Mouse (Mus musculus) limb, embryonic 12.5 days (tissue): Measurements from ENCODE around the gene Coq9. TPM values are rescaled to one million over a fixed set of nuclear protein-coding genes. Genes with fewer than 3 reads are reported as not detected.

ENCODE experiments used
- ATAC-seq: fragments of 200-750 bp; cut with Nextera tagmentation; 2 replicates; pipeline ENCODE4 v1.8.0; 2017; ENCODE audit warnings: low read depth, moderate TSS enrichment; ENCODE audit not compliant: insufficient number of reproducible peaks, insufficient read depth, low FRiP score, low TSS enrichment
- H3K27ac ChIP-seq: fragments of 300-500 bp; sonication (generic); 2 replicates; pipeline ENCODE4 v1.5.1; 2016; ENCODE audit warnings: mild to moderate bottlenecking, moderate library complexity
- H3K27me3 ChIP-seq: fragments of 300-500 bp; sonication (generic); 2 replicates; pipeline ENCODE4 v1.6.1; 2016; ENCODE audit warnings: mild to moderate bottlenecking, moderate library complexity
- H3K36me3 ChIP-seq: fragments of 300-500 bp; sonication (generic); 2 replicates; pipeline ENCODE4 v1.6.1; 2016; ENCODE audit warnings: mild to moderate bottlenecking, moderate library complexity
- H3K4me1 ChIP-seq: fragments of 300-500 bp; sonication (generic); replicated peaks from 2 replicates; pipeline ENCODE4 v1.6.1; 2016
- H3K4me2 ChIP-seq: fragments of 300-500 bp; sonication (generic); 2 replicates; pipeline ENCODE4 v1.6.1; 2016; ENCODE audit warnings: mild to moderate bottlenecking, moderate library complexity
- H3K4me3 ChIP-seq: fragments of 300-500 bp; sonication (generic); replicated peaks from 2 replicates; pipeline ENCODE4 v1.5.1; 2016; ENCODE audit warnings: mild to moderate bottlenecking
- H3K9ac ChIP-seq: fragments of 300-500 bp; sonication (generic); replicated peaks from 2 replicates; pipeline ENCODE4 v1.6.1; 2016; ENCODE audit warnings: mild to moderate bottlenecking, moderate library complexity
- H3K9me3 ChIP-seq: fragments of 300-500 bp; sonication (generic); 2 replicates; pipeline ENCODE4 v1.6.1; 2016; ENCODE audit warnings: mild to moderate bottlenecking, moderate library complexity
- WGBS: fragments of 180-500 bp; shearing (Covaris S2); methylation state at CpG from one replicate; pipeline ENCODE4 v1.1.7; 2016; 5-methylcytosine and 5-hydroxymethylcytosine counted together
- polyA plus RNA-seq: library from polyadenylated mRNA; unstranded; fragments of >200 nt; fragmentation: Nextera tagmentation; extraction: Ambion mirVana; gene quantifications from 2 replicates; pipeline ENCODE4 v1.2.1, GENCODE M21; 2016

The Coq9 gene
- polyA plus RNA-seq, 1 experiment from 2014 or later, result 64.4 TPM

DNA sequence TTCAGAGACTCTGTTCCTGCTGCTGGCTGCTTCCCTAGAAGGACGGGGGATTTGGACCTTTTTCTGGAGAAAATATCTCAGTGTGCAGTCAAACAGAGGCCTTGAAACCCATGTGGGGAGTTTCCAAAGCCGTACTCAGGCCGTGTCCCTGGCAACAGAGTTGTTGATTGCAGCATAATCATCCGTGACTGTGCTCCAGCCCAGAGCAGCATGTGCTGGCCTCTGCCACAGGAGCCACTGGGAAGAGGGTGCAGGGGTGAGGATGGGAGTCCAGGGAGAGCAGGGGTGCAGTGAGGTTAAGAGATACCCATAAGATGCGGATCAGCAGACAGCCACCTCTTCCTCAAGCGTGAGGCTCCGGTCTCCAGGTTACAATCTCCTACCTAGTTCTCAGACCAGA, 30.6 kb upstream of the Coq9 start:
- Histone ChIP-seq H3K4me3 (no peak overlapping the region), H3K9ac (no peak overlapping the region), H3K27ac (no peak overlapping the region), H3K9me3 (no peaks in the 10 kb centered on the region), H3K4me1 (no peaks in the 10 kb centered on the region), H3K4me2 (no peak overlapping the region), H3K27me3 (no peaks in the 10 kb centered on the region), H3K36me3 (no peaks in the 10 kb centered on the region)
- WGBS, result 71% methylated on average over 7 of the region's 7 CpGs
- no peak for ATAC-seq

- Histone ChIP-seq H3K9ac (no peak overlapping the region), H3K27ac (no peak overlapping the region), H3K4me2 (no peak overlapping the region), H3K4me1 (no peaks in the 10 kb centered on the region), H3K27me3 (no peaks in the 10 kb centered on the region), H3K36me3 (no peaks in the 10 kb centered on the region), H3K4me3 (no peak overlapping the region), H3K9me3 (no peaks in the 10 kb centered on the region)
- ATAC-seq, result no peak
- WGBS, result 78% methylated on average over 6 of the region's 6 CpGs
Observed at GRCm38 (mm10) chr8:94808372-94808771, 29.7 kb upstream of the Coq9 start.

GRCm38 (mm10) chr8:94810153-94810552, 28.0 kb upstream of the Coq9 start, which contains the start of gene Ccl17:
TSS of gene Ccl17 (plus strand) at chr8:94810453.
- H3K27me3 ChIP-seq, result no peaks in the 10 kb centered on the region
- no peak within 1 kb of the TSS for H3K4me2 ChIP-seq
- no peaks in the 10 kb centered on the region for H3K4me1 ChIP-seq
- 61% methylated on average over 3 of the region's 3 CpGs for WGBS
- H3K36me3 ChIP-seq, result no peaks in the 10 kb centered on the region
- H3K4me3 ChIP-seq, result no peak within 1 kb of the TSS
- H3K9me3 ChIP-seq, result no peaks in the 10 kb centered on the region
- no peak within 1 kb of the TSS for H3K9ac ChIP-seq
- ATAC-seq, result no peak
- H3K27ac ChIP-seq, result no peak within 1 kb of the TSS

DNA sequence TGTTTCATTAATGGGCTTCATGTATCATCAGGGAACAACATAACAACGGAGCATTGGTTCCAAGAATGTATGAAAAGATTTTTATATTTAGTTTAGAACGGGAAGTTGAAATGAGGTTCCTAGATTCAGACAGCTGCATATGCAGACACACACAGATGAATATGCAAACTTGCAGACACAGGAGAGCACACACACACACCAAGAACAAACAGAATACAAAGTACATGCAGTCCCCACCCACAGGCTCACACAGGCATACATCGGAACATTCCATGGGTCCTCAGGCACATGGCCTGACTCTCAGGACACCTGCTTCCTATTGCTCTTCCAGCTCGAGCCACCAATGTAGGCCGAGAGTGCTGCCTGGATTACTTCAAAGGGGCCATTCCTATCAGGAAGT, 27.3 kb upstream of the Coq9 start:
- no peak overlapping the region for H3K9ac ChIP-seq
- H3K36me3 ChIP-seq, result no peaks in the 10 kb centered on the region
- no peaks in the 10 kb centered on the region for H3K27me3 ChIP-seq
- no peak overlapping the region for H3K27ac ChIP-seq
- no peak for ATAC-seq
- H3K4me1 ChIP-seq, result no peaks in the 10 kb centered on the region
- H3K4me2 ChIP-seq, result no peak overlapping the region
- H3K4me3 ChIP-seq, result no peak overlapping the region
- 77% methylated on average over 5 of the region's 5 CpGs for WGBS
- H3K9me3 ChIP-seq, result no peaks in the 10 kb centered on the region

DNA sequence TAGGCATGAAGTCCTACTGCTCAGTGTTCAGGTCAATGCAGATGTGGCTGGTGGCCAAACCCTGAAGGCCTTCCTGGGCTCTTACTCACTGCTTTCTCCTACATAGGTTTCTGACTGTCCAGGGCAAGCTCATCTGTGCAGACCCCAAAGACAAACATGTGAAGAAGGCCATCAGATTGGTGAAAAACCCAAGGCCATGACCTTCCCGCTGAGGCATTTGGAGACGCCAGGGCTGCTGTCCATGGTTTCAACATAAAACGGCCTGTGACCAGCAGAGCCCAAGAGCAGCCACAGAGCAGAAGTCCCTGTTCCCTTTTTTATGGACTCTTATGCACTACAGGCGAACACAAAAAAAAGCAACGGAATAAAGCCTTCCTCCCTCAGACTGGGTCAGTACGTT, 26.5 kb upstream of the Coq9 start:
- WGBS, result 65% methylated on average over 6 of the region's 6 CpGs
- Histone ChIP-seq H3K4me3 (no peak overlapping the region), H3K9me3 (no peaks in the 10 kb centered on the region), H3K4me2 (no peak overlapping the region), H3K9ac (no peak overlapping the region), H3K4me1 (no peaks in the 10 kb centered on the region), H3K27me3 (no peaks in the 10 kb centered on the region), H3K36me3 (no peaks in the 10 kb centered on the region), H3K27ac (no peak overlapping the region)
- no peak for ATAC-seq

DNA sequence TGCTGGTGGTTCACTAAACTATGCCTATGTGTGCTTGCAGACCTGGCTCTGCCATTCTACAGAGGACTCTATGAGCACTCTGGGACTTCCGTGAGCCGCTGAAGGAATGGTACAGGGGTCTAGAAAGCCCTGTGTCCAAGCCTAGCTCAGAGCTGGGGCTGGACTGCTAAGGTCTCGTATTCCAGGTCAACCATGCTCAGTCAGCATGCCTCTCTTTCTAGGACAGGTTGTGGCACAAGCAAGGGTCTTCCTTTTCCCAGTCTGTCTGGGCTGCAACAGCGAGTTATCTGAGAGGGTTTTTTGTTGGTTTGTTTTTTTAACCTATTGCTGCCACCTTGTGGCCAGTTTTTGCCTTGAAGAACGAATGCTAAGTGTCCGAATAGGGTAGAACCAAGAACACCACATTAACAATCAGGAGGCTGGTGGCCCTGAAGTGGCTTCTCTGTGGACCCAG, 25.4 kb upstream of the Coq9 start:
- H3K9ac ChIP-seq, result 0 out of 2 replicates have a peak overlapping the region, but pooled peaks have one; percentile 6
- no peaks in the 10 kb centered on the region for H3K9me3 ChIP-seq
- H3K27ac ChIP-seq, result no peak overlapping the region
- H3K36me3 ChIP-seq, result no peaks in the 10 kb centered on the region
- WGBS, result 30% methylated on average over 6 of the region's 6 CpGs
- H3K4me3 ChIP-seq, result no peak overlapping the region
- H3K4me1 ChIP-seq, result no peaks in the 10 kb centered on the region
- no peaks in the 10 kb centered on the region for H3K27me3 ChIP-seq
- peak overlapping the region; percentile 40 for H3K4me2 ChIP-seq
- ATAC-seq, result no peak

GRCm38 (mm10) chr8:94814556-94814955, 23.6 kb upstream of the Coq9 start:
- WGBS, result 0% methylated on average over 1 of the region's 1 CpGs
- no peak for ATAC-seq
- no peak overlapping the region for H3K4me3 ChIP-seq
- H3K9me3 ChIP-seq, result no peaks in the 10 kb centered on the region
- H3K27ac ChIP-seq, result no peak overlapping the region
- H3K4me2 ChIP-seq, result no peak overlapping the region
- no peaks in the 10 kb centered on the region for H3K27me3 ChIP-seq
- H3K36me3 ChIP-seq, result peaks cover 2% of the 10 kb centered on the region; the same call in 1 of the 2 replicates
- H3K9ac ChIP-seq, result no peak overlapping the region
- no peaks in the 10 kb centered on the region for H3K4me1 ChIP-seq

- Histone ChIP-seq H3K27me3 (no peaks in the 10 kb centered on the region), H3K4me2 (no peak overlapping the region), H3K9ac (no peak overlapping the region), H3K9me3 (no peaks in the 10 kb centered on the region), H3K4me3 (no peak overlapping the region), H3K36me3 (peaks cover 34% of the 10 kb centered on the region), H3K27ac (no peak overlapping the region), H3K4me1 (no peaks in the 10 kb centered on the region)
- 90% methylated on average over 11 of the region's 11 CpGs for WGBS
- no peak for ATAC-seq
Observed at GRCm38 (mm10) chr8:94817933-94818332, 20.2 kb upstream of the Coq9 start.

DNA sequence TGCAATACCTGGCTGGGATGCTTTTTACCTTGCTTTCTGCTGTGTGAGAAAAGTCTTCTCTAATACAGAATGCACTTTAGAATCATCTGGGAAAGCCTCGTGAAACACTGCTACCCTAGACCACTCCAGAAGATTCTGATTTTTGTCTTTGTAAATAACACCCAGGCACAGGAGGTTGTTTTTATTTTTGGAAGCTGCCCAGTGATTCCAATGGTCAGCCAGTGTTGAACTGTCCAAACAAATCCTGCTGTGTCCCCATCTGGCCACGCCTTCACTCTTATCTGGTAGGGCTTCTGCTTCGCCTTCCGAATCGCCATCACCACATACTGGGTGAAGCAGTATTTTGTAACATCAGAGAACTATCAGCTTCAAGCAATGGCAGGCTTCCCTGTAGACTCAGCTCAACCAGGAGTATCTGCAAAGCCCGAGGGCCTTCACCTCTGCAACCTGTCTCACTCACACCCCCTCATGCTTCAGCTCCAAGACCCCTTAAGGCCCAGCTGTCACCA, 18.4 kb upstream of the Coq9 start:
- H3K4me3 ChIP-seq, result no peak overlapping the region
- H3K9ac ChIP-seq, result no peak overlapping the region
- peaks cover 52% of the 10 kb centered on the region for H3K36me3 ChIP-seq
- H3K4me2 ChIP-seq, result no peak overlapping the region
- ATAC-seq, result no peak
- no peaks in the 10 kb centered on the region for H3K9me3 ChIP-seq
- H3K4me1 ChIP-seq, result no peaks in the 10 kb centered on the region
- no peak overlapping the region for H3K27ac ChIP-seq
- H3K27me3 ChIP-seq, result no peaks in the 10 kb centered on the region
- WGBS, result 83% methylated on average over 6 of the region's 6 CpGs

GRCm38 (mm10) chr8:94820553-94820952, 17.6 kb upstream of the Coq9 start:
- WGBS, result 82% methylated on average over 7 of the region's 7 CpGs
- ATAC-seq, result no peak
- Histone ChIP-seq H3K4me1 (no peaks in the 10 kb centered on the region), H3K4me2 (no peak overlapping the region), H3K27me3 (no peaks in the 10 kb centered on the region), H3K36me3 (peaks cover 59% of the 10 kb centered on the region), H3K9me3 (no peaks in the 10 kb centered on the region), H3K4me3 (no peak overlapping the region), H3K9ac (no peak overlapping the region), H3K27ac (no peak overlapping the region)

- ATAC-seq, result no peak
- H3K4me3 ChIP-seq, result no peak overlapping the region
- H3K4me2 ChIP-seq, result no peak overlapping the region
- no peaks in the 10 kb centered on the region for H3K4me1 ChIP-seq
- no peaks in the 10 kb centered on the region for H3K9me3 ChIP-seq
- no peak overlapping the region for H3K9ac ChIP-seq
- 79% methylated on average over 2 of the region's 2 CpGs for WGBS
- H3K27ac ChIP-seq, result no peak overlapping the region
- H3K27me3 ChIP-seq, result no peaks in the 10 kb centered on the region
- peaks cover 63% of the 10 kb centered on the region for H3K36me3 ChIP-seq
Observed at GRCm38 (mm10) chr8:94821381-94821780, 16.7 kb upstream of the Coq9 start.
